Mouse (Mus musculus) kidney, adult 2 months (tissue): ENCODE results near the gene Ubtf.

Source experiments
- CTCF ChIP-seq: fragments of 200-500 bp; conservative IDR thresholded peaks from 2 replicates; pipeline ENCODE4 v1.5.1; 2011; ENCODE audit warnings: low read depth, mild to moderate bottlenecking, control low read depth, low read length, moderate library complexity, mixed read lengths; ENCODE audit not compliant: insufficient read depth, insufficient read length
- POLR2A ChIP-seq: fragments of 200-500 bp; IDR thresholded peaks from one replicate; pipeline ENCODE4 v1.6.1; 2011; ENCODE audit warnings: low read depth, low read length, control low read depth

DNA sequence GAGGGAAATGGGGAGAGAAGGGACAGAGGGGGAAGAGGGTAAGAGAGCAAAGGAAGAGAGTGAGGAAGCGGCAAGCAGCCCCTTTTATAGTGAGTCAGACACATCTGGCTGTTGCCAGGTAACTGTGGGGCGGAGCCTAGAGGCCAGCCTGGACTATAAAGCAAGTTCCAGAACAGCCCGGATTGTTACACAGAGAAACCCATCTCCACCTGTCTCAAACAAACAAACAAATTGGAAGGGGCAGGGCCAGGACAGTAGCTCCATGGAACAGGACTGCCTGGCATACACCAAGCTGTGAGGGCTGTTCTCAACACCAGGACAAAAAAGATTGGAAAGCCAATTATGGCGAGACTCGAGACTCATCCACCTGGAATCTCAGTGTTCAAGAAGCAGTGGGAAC, 27.4 kb upstream of the Ubtf start:
- TF ChIP-seq CTCF (no peak), POLR2A (no peak)
